15 mouse cellular contexts compared by ENCODE assay signal in genomic region chr2:129626621-129627061, GRCm38 (mm10). TPM values are rescaled to one million over a fixed set of nuclear protein-coding genes. Genes with fewer than 3 reads are reported as not detected.
DNase-seq lines count a peak whose midpoint lies in the region; TF ChIP-seq lines count a peak whose summit lies in the region.
"Had no signal": no experiment of that assay in that cellular context is flagged by ENCODE, and none has a peak within 500 bp of the region (broad histone marks: within the 10 kb centered on the region; RNA-seq: fewer than 3 reads in every experiment).

No protein-coding gene starts in this region.

- no peak overlapping the region for H3K9ac ChIP-seq in CH12.LX (ENCODE audit: insufficient read depth, low read depth)
- H3K9ac ChIP-seq: embryonic facial prominence, embryonic 15.5 days; forebrain, embryonic 12.5 days; liver, embryonic 15.5 days; midbrain, embryonic 15.5 days; neural tube, embryonic 12.5 days had no signal

- DNase-seq in layer of hippocampus, adult 2 months (ENCODE audit: low spot score in 2 of 2) = no peak
- DNase-seq in layer of hippocampus, adult 11-12 months (ENCODE audit: low spot score) = no peak
- peak; percentile 71 for DNase-seq in CH12.LX (ENCODE audit: extremely low read depth)
- peak; percentile 49 for DNase-seq in cerebellum, adult 11 months
- DNase-seq in cerebellum, postnatal 36 days = peak; percentile 61 to 68
- DNase-seq in gastrocnemius, postnatal 36 days = no peak
- DNase-seq in kidney, postnatal 25 days = no peak
- DNase-seq: layer of hippocampus, adult 9-11 months; thymus, adult 18-20 months had no signal

- no peaks in the 10 kb centered on the region for H3K79me2 ChIP-seq in CH12.LX (replicated peaks; ENCODE audit: control insufficient read depth, extremely low read depth, insufficient read depth, poor library complexity, severe bottlenecking)

- peak overlapping the region; percentile 61 for H3K4me2 ChIP-seq in CH12.LX (ENCODE audit: insufficient read depth, low read depth, poor library complexity, severe bottlenecking)
- H3K4me2 ChIP-seq: embryonic facial prominence, embryonic 15.5 days; forebrain, embryonic 12.5 days; liver, embryonic 15.5 days; midbrain, embryonic 15.5 days; neural tube, embryonic 12.5 days had no signal

- intact Hi-C loops in gastrocnemius, postnatal 36 days (cut with DNase I) = no loop called here

- no peak for TF ChIP-seq RAD21 in CH12.LX (IDR thresholded peaks at IDR 0.05; ENCODE audit: low read depth, low read length)

- no peaks in the 10 kb centered on the region for H3K27me3 ChIP-seq in CH12.LX (replicated peaks)
- H3K27me3 ChIP-seq: embryonic facial prominence, embryonic 15.5 days; forebrain, embryonic 12.5 days; liver, embryonic 15.5 days; midbrain, embryonic 15.5 days; neural tube, embryonic 12.5 days had no signal

- TF ChIP-seq POLR2A in CH12.LX (IDR thresholded peaks at IDR 0.05; ENCODE audit: low read depth, low read length) = no peak

- H3K4me1 ChIP-seq in CH12.LX (ENCODE audit: control insufficient read depth in 1 of 2, insufficient read depth in 2 of 2) = peaks cover 26 to 56% of the 10 kb centered on the region in 2 experiments
- H3K4me1 ChIP-seq: liver, embryonic 15.5 days had no signal

- no peak overlapping the region for H3K4me3 ChIP-seq in layer of hippocampus, adult 2 months
- no peak overlapping the region for H3K4me3 ChIP-seq in CH12.LX (replicated peaks in 1 of 3; ENCODE audit: low read depth in 2 of 3, low read length in 2 of 3, poor library complexity in 1 of 3)
- H3K4me3 ChIP-seq: embryonic facial prominence, embryonic 15.5 days; forebrain, embryonic 12.5 days; hindbrain, embryonic 10.5 days; liver, embryonic 15.5 days; midbrain, embryonic 15.5 days; neural tube, embryonic 12.5 days had no signal

- H3K9me3 ChIP-seq in CH12.LX (replicated peaks; ENCODE audit: low read length) = no peaks in the 10 kb centered on the region
- H3K9me3 ChIP-seq: embryonic facial prominence, embryonic 15.5 days; forebrain, embryonic 12.5 days; hindbrain, embryonic 10.5 days; liver, embryonic 15.5 days; midbrain, embryonic 15.5 days; neural tube, embryonic 12.5 days had no signal

- in situ Hi-C loops in CH12.LX (cut with MboI; ENCODE audit: low pct_ligation_motif_present, low pct_unique_long_range_greater_than_20kb, low sequenced_read_pairs) = no loop called here

- TF ChIP-seq CTCF in layer of hippocampus, adult 2 months (conservative IDR thresholded peaks at IDR 0.05) = no peak
- no peak for TF ChIP-seq CTCF in CH12.LX (conservative IDR thresholded peaks at IDR 0.05 in 1 of 2, IDR thresholded peaks at IDR 0.05 in 1 of 2; ENCODE audit: low read depth in 2 of 2, low read length in 2 of 2)

- dilution Hi-C loops in CH12.LX (cut with MboI; ENCODE audit: extremely low pct_ligation_motif_present, extremely low pct_unique_long_range_greater_than_20kb, low sequenced_read_pairs) = no loop called here

- peak overlapping the region; percentile 70; the same call in 1 of the 2 replicates for H3K27ac ChIP-seq in layer of hippocampus, adult 2 months
- H3K27ac ChIP-seq in CH12.LX (ENCODE audit: insufficient read depth, low read depth) = peak overlapping the region; percentile 78
- H3K27ac ChIP-seq: embryonic facial prominence, embryonic 15.5 days; forebrain, embryonic 12.5 days; hindbrain, embryonic 10.5 days; liver, embryonic 15.5 days; midbrain, embryonic 15.5 days; neural tube, embryonic 12.5 days had no signal

- peak; percentile 13; the same call in 1 of the 2 replicates for TF ChIP-seq EP300 in CH12.LX (IDR thresholded peaks at IDR 0.05; ENCODE audit: low read length)

- peaks cover 15 to 63% of the 10 kb centered on the region in 2 experiments for H3K36me3 ChIP-seq in CH12.LX (replicated peaks in 1 of 2; ENCODE audit: control insufficient read depth in 1 of 2, insufficient read depth in 1 of 2, low read length in 1 of 2)

TF ChIP-seq in CH12.LX, 34 proteins besides CTCF, POLR2A, EP300 and RAD21:
- no peak for TF ChIP-seq ZNF384 (IDR thresholded peaks at IDR 0.05; ENCODE audit: low read depth, low read length)
- no peak for TF ChIP-seq ZKSCAN1 (IDR thresholded peaks at IDR 0.05; ENCODE audit: borderline replicate concordance, low read depth, low read length)
- no peak for TF ChIP-seq USF1 (IDR thresholded peaks at IDR 0.05; ENCODE audit: low read depth, low read length)
- no peak for TF ChIP-seq MYC (IDR thresholded peaks at IDR 0.05; ENCODE audit: low read depth, low read length)
- 0 out of 2 replicates have a peak, but pooled peaks have one; percentile 9 for TF ChIP-seq MAFK (IDR thresholded peaks at IDR 0.05; ENCODE audit: insufficient replicate concordance, low read length)
- no peak for TF ChIP-seq CHD2 (IDR thresholded peaks at IDR 0.05; ENCODE audit: low read length)
- peak; percentile 34; the same call in 1 of the 2 replicates for TF ChIP-seq IRF4 (IDR thresholded peaks at IDR 0.05; ENCODE audit: low read depth, low read length)
- TF ChIP-seq ZC3H11A (IDR thresholded peaks at IDR 0.05; ENCODE audit: low read depth, low read length) = no peak
- TF ChIP-seq KAT2A (IDR thresholded peaks at IDR 0.05; ENCODE audit: insufficient replicate concordance, low read length) = no peak
- TF ChIP-seq JUN (IDR thresholded peaks at IDR 0.05; ENCODE audit: insufficient read depth, low read depth, low read length) = no peak
- TF ChIP-seq MAX (IDR thresholded peaks at IDR 0.05; ENCODE audit: low read length) = 0 out of 2 replicates have a peak, but pooled peaks have one; percentile 21
- no peak for TF ChIP-seq POLR2AphosphoS2 (IDR thresholded peaks at IDR 0.05; ENCODE audit: low read depth, low read length)
- no peak for TF ChIP-seq ELF1 (IDR thresholded peaks at IDR 0.05; ENCODE audit: low read depth, low read length)
- peak; percentile 64; the same call in 1 of the 2 replicates for TF ChIP-seq BHLHE40 (IDR thresholded peaks at IDR 0.05; ENCODE audit: low read depth, low read length)
- TF ChIP-seq SIN3A (IDR thresholded peaks at IDR 0.05; ENCODE audit: low read length) = no peak

RNA-seq across cellular contexts. Expression of gene Sirpa, which starts 34.0 kb away (rescaled TPM):
- total RNA-seq in layer of hippocampus, adult 2 months (2021) = 100 to 1,000 TPM; 279 to 289 TPM
- total RNA-seq in CH12.LX (2012; rRNA removed) (25.4 and 27.1 TPM in 2 replicates), CH12.LX (2014; rRNA removed) (20.4 and 24.2 TPM in 2 replicates)
- polyA plus RNA-seq in CH12.LX (2012; ENCODE audit: insufficient read length, low read depth) = 30.6 and 32.7 TPM in 2 replicates
- total RNA-seq in gastrocnemius, postnatal 36 days (2021) = 1 to 10 TPM; 5.9 to 6.5 TPM

Comparison
In these comparisons a context has a peak if more than half of its experiments do, and no peak if none do; other contexts are left out.
1. DNase-seq: peak in CH12.LX (single experiment), cerebellum, adult 11 months (single experiment) and cerebellum, postnatal 36 days (2 of 2); none in layer of hippocampus, adult 2 months (0 of 2), layer of hippocampus, adult 11-12 months (single experiment), gastrocnemius, postnatal 36 days (0 of 2) and kidney, postnatal 25 days (0 of 2).
2. RNA of gene Sirpa, which starts 34.0 kb away (total RNA-seq): 279 to 289 TPM in layer of hippocampus, adult 2 months; 20.4 to 27.1 TPM in CH12.LX and 5.9 to 6.5 TPM in gastrocnemius, postnatal 36 days; every median in the first group is over 4 times any median in the second.